Mouse (Mus musculus): ENCODE measurements at regions not wholly inside any gene's neighbourhood (a gene's known extent, or its start where the extent isn't known, plus 50 kb on each side); places are given as distances from the start of the nearest gene placed in this dataset.
A peak's percentile ranks its signal among the peaks of the same experiment; 100 is the strongest.

GRCm38 (mm10) chr1:3012530-3012929 lies 1795.2 kb upstream of the Gm37988 start:
- DNase-seq = no peak

DNA sequence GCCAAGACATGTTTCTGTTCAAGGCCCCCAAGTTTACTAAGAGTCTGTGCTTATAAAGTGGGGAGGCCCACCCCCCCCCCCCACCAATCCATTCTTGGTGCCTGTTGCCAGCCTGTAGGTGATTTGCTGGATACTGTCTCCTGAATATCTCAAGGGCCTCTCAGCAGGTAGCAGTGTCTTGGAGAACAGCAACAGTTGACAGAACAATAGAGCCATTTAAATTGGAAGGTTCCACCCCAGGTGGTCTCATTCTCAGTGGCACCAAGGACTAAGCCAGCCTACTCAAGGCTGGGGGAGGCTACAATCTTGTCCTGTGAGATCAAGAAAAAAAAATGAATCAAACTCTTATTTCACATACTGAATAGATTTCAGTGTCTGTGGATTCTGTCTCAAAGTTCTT lies 1744.9 kb upstream of the Gm37988 start:
- DNase-seq = no peak

DNA sequence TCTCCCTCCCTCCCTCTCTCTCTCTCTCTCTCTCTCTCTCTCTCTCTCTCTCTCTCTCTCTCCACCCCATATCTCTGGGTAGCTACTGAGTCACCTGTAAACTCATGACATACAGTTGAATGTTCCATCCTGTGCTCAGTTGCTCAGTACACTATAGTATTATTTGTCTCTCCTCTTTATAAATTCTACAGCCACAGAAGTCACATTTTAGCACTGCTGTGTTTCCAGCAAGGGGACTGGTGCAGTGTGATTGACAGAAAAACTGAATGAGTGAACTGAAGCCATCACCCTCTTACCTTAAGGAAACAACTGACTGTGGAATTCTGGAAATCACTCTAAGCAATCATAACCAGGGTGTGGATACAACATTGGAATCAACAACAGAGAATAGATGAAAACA lies 1713.3 kb upstream of the Gm37988 start:
- DNase-seq = no peak

DNA sequence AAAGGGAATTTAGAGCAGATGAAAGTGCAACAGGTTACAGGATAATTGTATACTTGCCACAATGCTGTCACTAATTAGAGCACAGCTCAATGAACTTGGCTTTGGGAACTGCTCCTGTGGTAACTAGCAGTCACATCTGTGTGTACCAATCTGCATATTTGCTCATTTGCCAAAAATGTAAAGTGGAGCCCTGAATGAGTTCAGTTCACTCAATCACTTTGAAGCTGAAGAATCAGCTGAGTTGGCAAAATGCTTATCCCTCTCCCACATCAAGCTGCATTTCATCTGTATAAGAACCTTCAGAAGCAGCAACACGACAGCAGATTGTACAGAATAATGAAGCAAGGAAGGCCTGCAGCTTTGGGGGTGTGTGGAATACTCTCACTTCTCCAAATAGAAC lies 1712.8 kb upstream of the Gm37988 start:
- DNase-seq = no peak

GRCm38 (mm10) chr1:3113564-3113963 lies 1694.1 kb upstream of the Gm37988 start:
- DNase-seq = no peak

GRCm38 (mm10) chr1:3119498-3120391 lies 1687.9 kb upstream of the Gm37988 start:
- DNase-seq = no peak

GRCm38 (mm10) chr1:3120392-3120690 lies 1687.4 kb upstream of the Gm37988 start:
- DNase-seq = no peak

GRCm38 (mm10) chr1:3121288-3121687 lies 1686.4 kb upstream of the Gm37988 start:
- peak in 1 of 2 experiments; percentile 22 for DNase-seq

DNA sequence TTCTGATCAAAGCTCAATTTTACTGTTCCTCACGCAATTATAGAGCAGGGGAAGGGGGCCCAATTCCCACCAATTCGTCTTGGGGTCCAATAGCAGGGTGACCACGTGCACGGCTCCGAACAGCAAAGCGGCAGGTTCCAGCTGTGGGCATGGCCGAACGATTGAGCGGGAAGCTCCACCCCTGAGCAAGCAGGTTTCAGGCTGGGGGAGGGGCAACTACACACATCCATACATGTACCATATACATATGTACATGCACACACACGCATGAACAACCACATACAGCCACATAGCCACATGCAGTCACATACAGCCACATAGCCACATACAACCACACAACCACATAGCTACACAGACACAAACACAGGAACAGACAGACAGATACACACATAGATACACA lies 1685.9 kb upstream of the Gm37988 start:
- DNase-seq = no peak
